Mouse (Mus musculus): Measurements from ENCODE around the gene Spata45. TPM values are rescaled to one million over a fixed set of nuclear protein-coding genes. Genes with fewer than 3 reads are reported as not detected.

Spata45 gene
- polyA plus RNA-seq, 1 experiment: not detected

- Histone ChIP-seq H3K9ac (ENCODE audit: low read depth, poor library complexity, severe bottlenecking) (no peak overlapping the region), H3K4me1 (ENCODE audit: control insufficient read depth, insufficient read depth, low read length) (no peaks in the 10 kb centered on the region), H3K27ac (ENCODE audit: insufficient read depth, low read length) (no peak overlapping the region), H3K9me3 (replicated peaks; ENCODE audit: control insufficient read depth, insufficient read depth, low read length, poor library complexity, severe bottlenecking) (no peaks in the 10 kb centered on the region), H3K4me3 (ENCODE audit: low read depth, low read length) (no peak overlapping the region), H3K36me3 (ENCODE audit: control insufficient read depth, insufficient read depth, low read length, poor library complexity, severe bottlenecking) (no peaks in the 10 kb centered on the region), H3K27me3 (ENCODE audit: control insufficient read depth, insufficient read depth, low read length, poor library complexity, severe bottlenecking) (no peaks in the 10 kb centered on the region)
- TF ChIP-seq POLR2A (IDR thresholded peaks at IDR 0.05; ENCODE audit: insufficient read depth, low read length) (no peak), EP300 (IDR thresholded peaks at IDR 0.05; ENCODE audit: insufficient read depth, low read depth, low read length) (no peak), CTCF (IDR thresholded peaks at IDR 0.05; ENCODE audit: low read depth, low read length) (no peak)
Measured at GRCm38 (mm10) chr1:191046231-191046824, 9.9 kb downstream of the Spata45 start.

- no peak overlapping the region for H3K9ac ChIP-seq (ENCODE audit: low read depth, poor library complexity, severe bottlenecking)
- no peak overlapping the region for H3K27ac ChIP-seq (ENCODE audit: insufficient read depth, low read length)
- no peaks in the 10 kb centered on the region for H3K27me3 ChIP-seq (ENCODE audit: control insufficient read depth, insufficient read depth, low read length, poor library complexity, severe bottlenecking)
- TF ChIP-seq CTCF (IDR thresholded peaks at IDR 0.05; ENCODE audit: low read depth, low read length) (no peak), POLR2A (IDR thresholded peaks at IDR 0.05; ENCODE audit: insufficient read depth, low read length) (no peak), EP300 (IDR thresholded peaks at IDR 0.05; ENCODE audit: insufficient read depth, low read depth, low read length) (no peak)
- no peaks in the 10 kb centered on the region for H3K9me3 ChIP-seq (replicated peaks; ENCODE audit: control insufficient read depth, insufficient read depth, low read length, poor library complexity, severe bottlenecking)
- no peaks in the 10 kb centered on the region for H3K36me3 ChIP-seq (ENCODE audit: control insufficient read depth, insufficient read depth, low read length, poor library complexity, severe bottlenecking)
- H3K4me1 ChIP-seq (ENCODE audit: control insufficient read depth, insufficient read depth, low read length): no peaks in the 10 kb centered on the region
- no peak overlapping the region for H3K4me3 ChIP-seq (ENCODE audit: low read depth, low read length)
Measured at GRCm38 (mm10) chr1:191053555-191053954, 17.1 kb downstream of the Spata45 start.

- H3K4me1 ChIP-seq (ENCODE audit: control insufficient read depth, insufficient read depth, low read length): no peaks in the 10 kb centered on the region
Measured at GRCm38 (mm10) chr1:191054870-191055532, 18.6 kb downstream of the Spata45 start.

DNA sequence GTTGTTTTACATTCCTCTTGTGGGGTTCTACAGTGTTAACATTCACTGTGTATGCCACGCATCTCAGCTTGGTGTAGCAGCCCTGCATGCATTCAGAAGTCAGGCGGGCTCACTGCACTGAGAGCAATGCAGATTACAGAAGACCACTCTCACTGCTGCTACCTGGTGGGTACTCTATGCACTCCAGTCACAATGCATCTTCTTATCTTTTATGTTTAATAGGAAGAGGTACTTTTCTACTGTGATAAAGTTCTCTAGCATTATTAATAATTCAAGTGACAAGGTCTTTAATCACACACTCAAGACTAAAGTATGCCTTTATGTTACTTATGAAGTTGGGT lies 19.1 kb downstream of the Spata45 start:
- H3K27ac ChIP-seq (ENCODE audit: insufficient read depth, low read length): no peak overlapping the region
- H3K4me3 ChIP-seq (ENCODE audit: low read depth, low read length): no peak overlapping the region
- no peak overlapping the region for H3K9ac ChIP-seq (ENCODE audit: low read depth, poor library complexity, severe bottlenecking)
- H3K9me3 ChIP-seq (replicated peaks; ENCODE audit: control insufficient read depth, insufficient read depth, low read length, poor library complexity, severe bottlenecking): no peaks in the 10 kb centered on the region
- TF ChIP-seq CTCF (IDR thresholded peaks at IDR 0.05; ENCODE audit: low read depth, low read length) (no peak), POLR2A (IDR thresholded peaks at IDR 0.05; ENCODE audit: insufficient read depth, low read length) (no peak), EP300 (IDR thresholded peaks at IDR 0.05; ENCODE audit: insufficient read depth, low read depth, low read length) (no peak)
- no peaks in the 10 kb centered on the region for H3K4me1 ChIP-seq (ENCODE audit: control insufficient read depth, insufficient read depth, low read length)
- no peaks in the 10 kb centered on the region for H3K36me3 ChIP-seq (ENCODE audit: control insufficient read depth, insufficient read depth, low read length, poor library complexity, severe bottlenecking)
- H3K27me3 ChIP-seq (ENCODE audit: control insufficient read depth, insufficient read depth, low read length, poor library complexity, severe bottlenecking): no peaks in the 10 kb centered on the region

More at GRCm38 (mm10) chr1:191054870-191055532, 18.6 kb downstream of the Spata45 start:
- H3K27ac ChIP-seq (ENCODE audit: insufficient read depth, low read length): no peak overlapping the region
- H3K27me3 ChIP-seq (ENCODE audit: control insufficient read depth, insufficient read depth, low read length, poor library complexity, severe bottlenecking): no peaks in the 10 kb centered on the region
- no peak overlapping the region for H3K9ac ChIP-seq (ENCODE audit: low read depth, poor library complexity, severe bottlenecking)
- H3K9me3 ChIP-seq (replicated peaks; ENCODE audit: control insufficient read depth, insufficient read depth, low read length, poor library complexity, severe bottlenecking): no peaks in the 10 kb centered on the region
- TF ChIP-seq CTCF (IDR thresholded peaks at IDR 0.05; ENCODE audit: low read depth, low read length): peak; percentile 23
- TF ChIP-seq EP300 (IDR thresholded peaks at IDR 0.05; ENCODE audit: insufficient read depth, low read depth, low read length): no peak
- no peaks in the 10 kb centered on the region for H3K36me3 ChIP-seq (ENCODE audit: control insufficient read depth, insufficient read depth, low read length, poor library complexity, severe bottlenecking)
- no peak overlapping the region for H3K4me3 ChIP-seq (ENCODE audit: low read depth, low read length)

- H3K9me3 ChIP-seq (replicated peaks; ENCODE audit: control insufficient read depth, insufficient read depth, low read length, poor library complexity, severe bottlenecking): no peaks in the 10 kb centered on the region
- H3K9ac ChIP-seq (ENCODE audit: low read depth, poor library complexity, severe bottlenecking): no peak overlapping the region
- H3K36me3 ChIP-seq (ENCODE audit: control insufficient read depth, insufficient read depth, low read length, poor library complexity, severe bottlenecking): no peaks in the 10 kb centered on the region
- no peak for TF ChIP-seq POLR2A (IDR thresholded peaks at IDR 0.05; ENCODE audit: insufficient read depth, low read length)
- no peak for TF ChIP-seq CTCF (IDR thresholded peaks at IDR 0.05; ENCODE audit: low read depth, low read length)
- no peak for TF ChIP-seq EP300 (IDR thresholded peaks at IDR 0.05; ENCODE audit: insufficient read depth, low read depth, low read length)
- H3K4me3 ChIP-seq (ENCODE audit: low read depth, low read length): no peak overlapping the region
- no peaks in the 10 kb centered on the region for H3K27me3 ChIP-seq (ENCODE audit: control insufficient read depth, insufficient read depth, low read length, poor library complexity, severe bottlenecking)
- no peaks in the 10 kb centered on the region for H3K4me1 ChIP-seq (ENCODE audit: control insufficient read depth, insufficient read depth, low read length)
- no peak overlapping the region for H3K27ac ChIP-seq (ENCODE audit: insufficient read depth, low read length)
Measured at GRCm38 (mm10) chr1:191057461-191057860, 21.0 kb downstream of the Spata45 start.

GRCm38 (mm10) chr1:191062241-191062780 lies 25.9 kb downstream of the Spata45 start:
- Histone ChIP-seq H3K36me3 (ENCODE audit: control insufficient read depth, insufficient read depth, low read length, poor library complexity, severe bottlenecking) (peaks cover 7% of the 10 kb centered on the region), H3K27me3 (ENCODE audit: control insufficient read depth, insufficient read depth, low read length, poor library complexity, severe bottlenecking) (no peaks in the 10 kb centered on the region), H3K4me1 (ENCODE audit: control insufficient read depth, insufficient read depth, low read length) (no peaks in the 10 kb centered on the region), H3K9ac (ENCODE audit: low read depth, poor library complexity, severe bottlenecking) (peak overlapping the region; percentile 90), H3K27ac (ENCODE audit: insufficient read depth, low read length) (no peak overlapping the region), H3K4me3 (ENCODE audit: low read depth, low read length) (peak overlapping the region; percentile 76), H3K9me3 (replicated peaks; ENCODE audit: control insufficient read depth, insufficient read depth, low read length, poor library complexity, severe bottlenecking) (no peaks in the 10 kb centered on the region)
- no peak for TF ChIP-seq POLR2A (IDR thresholded peaks at IDR 0.05; ENCODE audit: insufficient read depth, low read length)
- no peak for TF ChIP-seq EP300 (IDR thresholded peaks at IDR 0.05; ENCODE audit: insufficient read depth, low read depth, low read length)
- no peak for TF ChIP-seq CTCF (IDR thresholded peaks at IDR 0.05; ENCODE audit: low read depth, low read length)
